Mouse (Mus musculus) midbrain, embryonic 13.5 days (tissue): ENCODE results near the gene Tmem198. TPM values are rescaled to one million over a fixed set of nuclear protein-coding genes. Genes with fewer than 3 reads are reported as not detected.

Source experiments
- ATAC-seq: fragments of 200-750 bp; cut with Nextera tagmentation; 2 replicates; pipeline ENCODE4 v1.8.0; 2017; ENCODE audit warnings: mild to moderate bottlenecking, moderate TSS enrichment, moderate library complexity
- H3K27ac ChIP-seq: fragments of 300-500 bp; sonication (generic); 2 replicates; pipeline ENCODE4 v1.5.1; 2015; ENCODE audit warnings: inconsistent platforms, mild to moderate bottlenecking, moderate library complexity
- H3K27me3 ChIP-seq: fragments of 300-500 bp; sonication (generic); 2 replicates; pipeline ENCODE4 v1.6.1; 2015; ENCODE audit warnings: mild to moderate bottlenecking, inconsistent platforms
- H3K36me3 ChIP-seq: fragments of 300-500 bp; sonication (generic); 2 replicates; pipeline ENCODE4 v1.6.1; 2015; ENCODE audit warnings: mild to moderate bottlenecking, inconsistent platforms
- H3K4me1 ChIP-seq: fragments of 300-500 bp; sonication (generic); replicated peaks from 2 replicates; pipeline ENCODE4 v1.6.1; 2015; ENCODE audit warnings: inconsistent platforms
- H3K4me2 ChIP-seq: fragments of 300-500 bp; sonication (generic); replicated peaks from 2 replicates; pipeline ENCODE4 v1.6.1; 2015; ENCODE audit warnings: moderate library complexity, mild to moderate bottlenecking, inconsistent platforms
- H3K4me3 ChIP-seq: fragments of 300-500 bp; sonication (generic); replicated peaks from 2 replicates; pipeline ENCODE4 v1.5.1; 2015; ENCODE audit warnings: mild to moderate bottlenecking, inconsistent platforms
- H3K9ac ChIP-seq: fragments of 300-500 bp; sonication (generic); replicated peaks from 2 replicates; pipeline ENCODE4 v1.6.1; 2015; ENCODE audit warnings: mild to moderate bottlenecking, inconsistent platforms
- H3K9me3 ChIP-seq: fragments of 300-500 bp; sonication (generic); 2 replicates; pipeline ENCODE4 v1.6.1; 2016; ENCODE audit warnings: mild to moderate bottlenecking, inconsistent platforms
- WGBS: fragments of 180-500 bp; shearing (Covaris S2); methylation state at CpG from one replicate; pipeline ENCODE4 v1.1.7; 2015; 5-methylcytosine and 5-hydroxymethylcytosine counted together
- polyA plus RNA-seq: library from polyadenylated mRNA; unstranded; fragments of >200 nt; fragmentation: Nextera tagmentation; extraction: Ambion mirVana; gene quantifications from 2 replicates; pipeline ENCODE4 v1.2.1, GENCODE M21; 2015

Tmem198 gene
- polyA plus RNA-seq, 1 experiment from 2014 or later: 47.3 TPM

- Histone ChIP-seq H3K36me3 (peaks cover 40% of the 10 kb centered on the region), H3K27ac (no peak overlapping the region), H3K9ac (no peak overlapping the region), H3K4me3 (no peak overlapping the region), H3K27me3 (peaks cover 23% of the 10 kb centered on the region), H3K4me1 (0 out of 2 replicates have a peak, but pooled peaks cover 4% of the 10 kb centered on the region), H3K9me3 (no peaks in the 10 kb centered on the region), H3K4me2 (no peak overlapping the region)
- ATAC-seq: no peak
- 44% methylated on average over 12 of the region's 12 CpGs for WGBS
Measured at GRCm38 (mm10) chr1:75494878-75495548, 15.7 kb downstream of the Tmem198 start.

GRCm38 (mm10) chr1:75498897-75499296, 19.6 kb downstream of the Tmem198 start:
- ATAC-seq: no peak
- H3K4me3 ChIP-seq: no peak overlapping the region
- no peak overlapping the region for H3K4me2 ChIP-seq
- no peaks in the 10 kb centered on the region for H3K9me3 ChIP-seq
- H3K4me1 ChIP-seq: 0 out of 2 replicates have a peak, but pooled peaks cover 8% of the 10 kb centered on the region
- no peak overlapping the region for H3K9ac ChIP-seq
- peaks cover 52% of the 10 kb centered on the region for H3K36me3 ChIP-seq
- peaks cover 7% of the 10 kb centered on the region for H3K27me3 ChIP-seq
- no peak overlapping the region for H3K27ac ChIP-seq
- WGBS: 87% methylated on average over 4 of the region's 4 CpGs

DNA sequence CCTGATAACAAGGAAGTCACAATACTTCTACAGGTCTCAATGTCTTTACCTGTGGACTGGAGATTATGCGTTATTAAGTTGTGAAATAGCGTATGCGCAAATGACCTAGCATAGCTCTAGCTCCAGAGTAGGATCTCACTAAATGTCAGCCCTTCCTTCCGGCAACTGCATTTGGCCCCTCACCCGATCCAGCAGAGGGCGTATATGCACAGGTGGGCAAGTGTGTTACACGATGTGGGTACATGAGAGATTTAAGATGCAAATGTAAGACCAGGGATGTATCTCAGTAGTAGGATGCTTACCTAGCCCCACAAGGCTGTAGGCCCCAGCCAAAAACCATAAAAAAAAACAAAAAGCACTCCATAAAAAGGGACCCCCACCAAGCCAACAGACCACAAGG, 20.1 kb downstream of the Tmem198 start:
- WGBS: 85% methylated on average over 7 of the region's 7 CpGs

GRCm38 (mm10) chr1:75501905-75502304, 22.6 kb downstream of the Tmem198 start:
- Histone ChIP-seq H3K4me2 (no peak overlapping the region), H3K27ac (no peak overlapping the region), H3K4me1 (peaks cover 22% of the 10 kb centered on the region), H3K9me3 (no peaks in the 10 kb centered on the region), H3K9ac (no peak overlapping the region), H3K4me3 (no peak overlapping the region), H3K27me3 (peaks cover 15% of the 10 kb centered on the region), H3K36me3 (peaks cover 46% of the 10 kb centered on the region)
- 97% methylated on average over 9 of the region's 9 CpGs for WGBS
- ATAC-seq: no peak

More for the DNA sequence above, 20.1 kb downstream of the Tmem198 start:
- no peaks in the 10 kb centered on the region for H3K9me3 ChIP-seq
- H3K4me2 ChIP-seq: no peak overlapping the region
- no peak overlapping the region for H3K27ac ChIP-seq
- H3K36me3 ChIP-seq: peaks cover 52% of the 10 kb centered on the region
- H3K27me3 ChIP-seq: peaks cover 12% of the 10 kb centered on the region
- H3K4me1 ChIP-seq: peaks cover 11% of the 10 kb centered on the region
- no peak for ATAC-seq
- H3K4me3 ChIP-seq: no peak overlapping the region
- H3K9ac ChIP-seq: no peak overlapping the region

DNA sequence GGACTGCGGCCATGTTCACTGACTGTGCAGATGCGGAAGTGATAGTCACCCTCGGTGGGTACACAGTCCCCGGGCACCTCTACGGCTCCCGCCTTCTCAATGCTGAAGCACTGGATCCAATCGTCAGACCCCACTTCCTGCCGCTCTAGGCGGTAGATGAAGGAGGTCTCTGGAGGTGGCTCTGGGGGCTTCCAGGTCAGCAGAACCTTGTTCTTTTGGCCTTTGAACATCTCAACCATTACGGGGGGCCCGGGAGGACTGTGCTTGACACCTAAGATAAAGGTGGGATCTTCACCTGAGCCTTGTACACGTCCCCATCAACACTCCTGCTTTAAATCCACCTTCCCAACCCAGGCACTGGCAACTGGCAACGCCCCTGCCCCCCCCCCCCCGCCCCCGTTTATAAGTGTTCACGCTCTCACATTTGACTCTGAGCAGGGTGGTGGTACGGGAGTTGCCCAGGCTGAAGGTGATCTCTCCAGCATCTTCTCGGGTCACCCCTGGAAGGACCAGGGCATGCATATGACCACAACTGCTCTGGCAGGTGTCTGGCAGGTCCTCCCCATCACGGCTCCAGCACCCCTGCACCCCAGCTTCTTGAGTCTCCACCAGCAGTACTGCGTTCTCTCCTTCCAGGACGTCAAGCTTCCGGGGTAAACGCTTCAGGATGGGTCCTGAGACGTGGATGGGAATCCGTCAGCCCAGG, 23.8 kb downstream of the Tmem198 start:
- peaks cover 26% of the 10 kb centered on the region for H3K4me1 ChIP-seq
- H3K4me3 ChIP-seq: no peak overlapping the region
- H3K9me3 ChIP-seq: no peaks in the 10 kb centered on the region
- peaks cover 15% of the 10 kb centered on the region for H3K27me3 ChIP-seq
- no peak overlapping the region for H3K27ac ChIP-seq
- no peak for ATAC-seq
- WGBS: 86% methylated on average over 25 of the region's 25 CpGs
- H3K36me3 ChIP-seq: peaks cover 42% of the 10 kb centered on the region
- no peak overlapping the region for H3K4me2 ChIP-seq
- no peak overlapping the region for H3K9ac ChIP-seq

GRCm38 (mm10) chr1:75503651-75503980, 24.3 kb downstream of the Tmem198 start:
- Histone ChIP-seq H3K4me1 (peaks cover 26% of the 10 kb centered on the region), H3K27ac (no peak overlapping the region), H3K9me3 (no peaks in the 10 kb centered on the region), H3K4me2 (no peak overlapping the region), H3K36me3 (peaks cover 37% of the 10 kb centered on the region), H3K4me3 (no peak overlapping the region), H3K27me3 (peaks cover 15% of the 10 kb centered on the region), H3K9ac (no peak overlapping the region)
- WGBS: 75% methylated on average over 23 of the region's 23 CpGs
- ATAC-seq: no peak

- Histone ChIP-seq H3K4me2 (peak overlapping the region; percentile 94), H3K36me3 (peaks cover 28% of the 10 kb centered on the region), H3K4me1 (peaks cover 26% of the 10 kb centered on the region), H3K9ac (peak overlapping the region; percentile 89), H3K9me3 (no peaks in the 10 kb centered on the region), H3K27me3 (peaks cover 18% of the 10 kb centered on the region), H3K4me3 (peak overlapping the region; percentile 81), H3K27ac (peak overlapping the region; percentile 90; the same call in 1 of the 2 replicates)
- WGBS: 72% methylated on average over 9 of the region's 9 CpGs
- no peak for ATAC-seq
Measured at GRCm38 (mm10) chr1:75504256-75505045, 25.1 kb downstream of the Tmem198 start.

GRCm38 (mm10) chr1:75505159-75505955, 26.0 kb downstream of the Tmem198 start:
- H3K4me3 ChIP-seq: peak overlapping the region; percentile 81
- under 1% methylated on average over 84 of the region's 84 CpGs for WGBS
- peaks cover 20% of the 10 kb centered on the region for H3K36me3 ChIP-seq
- peaks cover 22% of the 10 kb centered on the region for H3K27me3 ChIP-seq
- peak; percentile 82 for ATAC-seq
- H3K4me2 ChIP-seq: peak overlapping the region; percentile 94
- H3K4me1 ChIP-seq: peaks cover 26% of the 10 kb centered on the region
- peak overlapping the region; percentile 90 for H3K27ac ChIP-seq
- H3K9me3 ChIP-seq: no peaks in the 10 kb centered on the region
- H3K9ac ChIP-seq: peak overlapping the region; percentile 89

DNA sequence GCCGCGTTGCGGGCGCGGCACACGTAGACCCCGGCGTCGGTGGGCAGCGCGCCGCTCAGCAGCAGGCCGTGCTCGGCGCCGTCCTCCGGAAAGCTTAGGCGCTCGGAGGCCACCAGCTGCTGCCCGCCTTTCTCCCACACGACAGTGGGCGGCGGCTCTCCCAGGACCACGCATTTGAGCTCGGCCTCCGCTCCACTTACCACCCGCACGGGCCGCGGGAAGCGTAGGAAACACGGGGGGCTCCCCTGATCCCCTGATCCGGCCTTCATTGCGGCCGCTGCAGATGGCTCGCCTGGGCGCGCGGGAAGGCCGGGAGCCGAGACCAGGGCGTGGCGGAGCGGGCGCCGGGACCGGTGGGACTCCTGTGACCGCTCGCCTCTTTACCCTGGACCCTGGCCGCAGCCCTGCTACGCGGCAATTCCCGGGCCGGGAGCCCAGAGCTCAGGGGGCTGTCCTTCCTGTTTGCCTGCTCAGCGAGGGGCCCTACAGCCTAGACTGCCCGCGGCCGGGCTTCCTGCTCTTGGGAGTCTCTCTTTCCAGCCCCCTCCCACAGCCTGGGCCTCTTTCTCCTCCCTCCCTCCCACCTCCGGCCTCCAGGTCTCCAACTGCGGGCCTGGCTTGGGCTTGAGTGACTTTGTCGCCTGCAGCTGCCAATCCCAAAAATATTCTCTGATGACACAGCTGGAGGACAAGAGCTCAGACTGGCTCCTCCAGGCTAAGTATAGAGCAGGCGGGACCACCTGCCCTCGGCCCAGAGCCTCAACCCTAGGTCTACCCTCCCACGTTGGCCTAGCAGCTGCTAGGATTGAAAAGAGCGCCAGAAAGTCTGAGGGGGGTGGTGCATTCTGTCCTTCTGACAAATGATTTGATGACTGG, 26.9 kb downstream of the Tmem198 start, which contains the start of gene Obsl1:
TSS of gene Obsl1 (minus strand) at position 497 of the 876 bp plus-strand sequence.
- peak within 1 kb of the TSS; percentile 94 for H3K4me2 ChIP-seq
- H3K27me3 ChIP-seq: peaks cover 22% of the 10 kb centered on the region
- WGBS: under 1% methylated on average over 63 of the region's 65 CpGs
- H3K9ac ChIP-seq: peak within 1 kb of the TSS; percentile 89
- H3K4me1 ChIP-seq: peaks cover 26% of the 10 kb centered on the region
- peaks cover 12% of the 10 kb centered on the region for H3K36me3 ChIP-seq
- H3K9me3 ChIP-seq: no peaks in the 10 kb centered on the region
- peak within 1 kb of the TSS; percentile 81 for H3K4me3 ChIP-seq
- peak within 1 kb of the TSS; percentile 90 for H3K27ac ChIP-seq
- peak; percentile 73 for ATAC-seq

- peak within 1 kb of the TSS; percentile 89 for H3K9ac ChIP-seq
- H3K27me3 ChIP-seq: peaks cover 22% of the 10 kb centered on the region
- peak within 1 kb of the TSS; percentile 81 for H3K4me3 ChIP-seq
- H3K27ac ChIP-seq: peak within 1 kb of the TSS; percentile 90
- peak within 1 kb of the TSS; percentile 94 for H3K4me2 ChIP-seq
- no peaks in the 10 kb centered on the region for H3K9me3 ChIP-seq
- ATAC-seq: peak; percentile 7; the same call in 1 of the 2 replicates
- WGBS: 77% methylated on average over 10 of the region's 10 CpGs
- peaks cover 26% of the 10 kb centered on the region for H3K4me1 ChIP-seq
- peaks cover 3% of the 10 kb centered on the region for H3K36me3 ChIP-seq
Measured at GRCm38 (mm10) chr1:75507006-75507405, 27.7 kb downstream of the Tmem198 start, which contains the start of gene Inha. Gene Inha (plus strand): TSS chr1:75507077.
